Mouse (Mus musculus): ENCODE measurements around the gene Chd9. TPM values are rescaled to one million over a fixed set of nuclear protein-coding genes. Genes with fewer than 3 reads are reported as not detected.

Chd9 gene
- polyA plus RNA-seq, 1 experiment, result 882 TPM

DNA sequence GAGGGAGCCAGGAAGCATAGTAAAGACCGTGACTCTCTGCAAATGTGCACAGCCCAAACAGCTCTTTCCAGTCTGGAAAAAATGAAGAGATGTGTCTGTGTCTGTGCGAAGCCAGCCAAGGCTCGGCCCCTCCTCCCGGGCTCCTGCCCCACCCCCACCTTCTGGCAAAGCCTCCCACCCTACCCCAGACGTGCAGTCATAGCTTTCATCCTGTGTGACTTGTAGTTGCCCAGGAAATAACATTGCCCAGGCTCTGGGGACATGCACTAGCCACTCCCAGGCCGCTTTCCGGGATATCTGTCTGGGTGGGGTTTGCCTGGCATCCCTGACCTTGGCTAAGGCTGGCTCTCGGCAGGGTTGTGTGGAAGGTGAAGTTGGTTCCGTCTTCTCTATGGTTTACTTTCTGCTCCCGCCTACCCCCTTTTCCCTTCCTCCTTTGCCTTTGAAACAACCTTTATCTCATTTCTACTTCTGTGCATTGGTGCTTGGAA is 26.6 kb downstream of the Chd9 start:
- Histone ChIP-seq H3K27me3 (ENCODE audit: control insufficient read depth, insufficient read depth, low read length) (no peaks in the 10 kb centered on the region), H3K27ac (ENCODE audit: insufficient read depth, low read length) (no peak overlapping the region), H3K4me1 (ENCODE audit: control insufficient read depth, insufficient read depth, low read length) (peaks cover under 1% of the 10 kb centered on the region; the same call in 1 of the 2 replicates), H3K4me3 (replicated peaks; ENCODE audit: insufficient read depth, low read depth, low read length) (no peak overlapping the region)
- no peak for DNase-seq
- WGBS, result 34% methylated on average over 10 of the region's 10 CpGs
- no peak for TF ChIP-seq CTCF (IDR thresholded peaks at IDR 0.05; ENCODE audit: borderline replicate concordance, insufficient read depth, low read depth, low read length)
- no peak for TF ChIP-seq POLR2A (IDR thresholded peaks at IDR 0.05; ENCODE audit: borderline replicate concordance, insufficient read depth, low read length)

- no peak for DNase-seq
- Histone ChIP-seq H3K4me3 (replicated peaks; ENCODE audit: insufficient read depth, low read depth, low read length) (no peak overlapping the region), H3K27me3 (ENCODE audit: control insufficient read depth, insufficient read depth, low read length) (no peaks in the 10 kb centered on the region), H3K27ac (ENCODE audit: insufficient read depth, low read length) (no peak overlapping the region), H3K4me1 (ENCODE audit: control insufficient read depth, insufficient read depth, low read length) (peaks cover 1% of the 10 kb centered on the region)
- TF ChIP-seq CTCF (IDR thresholded peaks at IDR 0.05; ENCODE audit: borderline replicate concordance, insufficient read depth, low read depth, low read length) (no peak), POLR2A (IDR thresholded peaks at IDR 0.05; ENCODE audit: borderline replicate concordance, insufficient read depth, low read length) (no peak)
- WGBS, result 93% methylated on average over 3 of the region's 3 CpGs
Measured at GRCm38 (mm10) chr8:90856171-90856570, 28.0 kb downstream of the Chd9 start.

DNA sequence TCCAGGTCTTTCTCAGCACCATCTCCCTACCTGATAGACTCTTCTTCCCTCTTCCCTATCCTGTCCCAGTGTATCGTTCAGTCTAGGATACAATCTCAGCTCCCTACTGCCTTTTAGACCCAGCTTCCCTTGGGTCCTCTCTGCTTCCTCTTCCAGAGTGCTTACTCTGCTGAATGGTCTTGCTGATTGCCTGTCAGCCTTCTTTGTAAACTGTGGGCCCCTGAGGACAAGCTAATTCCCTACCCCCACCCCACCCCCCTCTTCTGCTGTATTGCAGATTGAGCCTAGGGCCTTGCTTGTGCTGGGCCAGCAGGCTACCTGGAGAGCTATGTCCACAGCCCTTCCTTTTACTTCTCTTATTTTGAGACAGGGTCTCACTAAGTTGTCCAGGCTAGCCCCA is 28.8 kb downstream of the Chd9 start:
- H3K27ac ChIP-seq (ENCODE audit: insufficient read depth, low read length), result no peak overlapping the region
- TF ChIP-seq CTCF (IDR thresholded peaks at IDR 0.05; ENCODE audit: borderline replicate concordance, insufficient read depth, low read depth, low read length), result no peak
- TF ChIP-seq POLR2A (IDR thresholded peaks at IDR 0.05; ENCODE audit: borderline replicate concordance, insufficient read depth, low read length), result no peak
- 100% methylated on average over 1 of the region's 1 CpGs for WGBS
- H3K4me3 ChIP-seq (replicated peaks; ENCODE audit: insufficient read depth, low read depth, low read length), result no peak overlapping the region
- no peak for DNase-seq
- peaks cover 7% of the 10 kb centered on the region for H3K4me1 ChIP-seq (ENCODE audit: control insufficient read depth, insufficient read depth, low read length)
- H3K27me3 ChIP-seq (ENCODE audit: control insufficient read depth, insufficient read depth, low read length), result no peaks in the 10 kb centered on the region

DNA sequence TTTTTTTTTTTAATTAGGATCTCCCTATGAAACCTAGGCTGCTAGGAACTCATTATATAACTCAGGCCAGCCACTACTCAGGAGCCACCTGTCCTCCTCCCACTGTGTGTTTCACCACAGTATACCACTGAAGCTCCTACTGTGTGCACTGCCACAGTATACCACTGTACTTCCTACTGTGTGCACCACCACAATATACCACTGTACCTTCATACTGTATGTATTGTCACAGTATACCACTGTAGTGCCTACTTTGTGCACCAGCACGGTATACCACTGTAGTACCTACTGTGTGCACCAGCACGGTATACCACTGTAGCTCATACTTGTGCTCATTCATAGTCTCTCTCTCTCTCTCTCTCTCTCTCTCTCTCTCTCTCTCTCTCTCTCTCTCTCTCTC is 29.9 kb downstream of the Chd9 start:
- no peak for DNase-seq
- Histone ChIP-seq H3K4me1 (ENCODE audit: control insufficient read depth, insufficient read depth, low read length) (peaks cover 7% of the 10 kb centered on the region), H3K4me3 (replicated peaks; ENCODE audit: insufficient read depth, low read depth, low read length) (no peak overlapping the region), H3K27ac (ENCODE audit: insufficient read depth, low read length) (no peak overlapping the region), H3K27me3 (ENCODE audit: control insufficient read depth, insufficient read depth, low read length) (no peaks in the 10 kb centered on the region)
- WGBS, result 92% methylated on average over 2 of the region's 2 CpGs
- no peak for TF ChIP-seq POLR2A (IDR thresholded peaks at IDR 0.05; ENCODE audit: borderline replicate concordance, insufficient read depth, low read length)
- no peak for TF ChIP-seq CTCF (IDR thresholded peaks at IDR 0.05; ENCODE audit: borderline replicate concordance, insufficient read depth, low read depth, low read length)

- Histone ChIP-seq H3K4me1 (ENCODE audit: control insufficient read depth, insufficient read depth, low read length) (peaks cover 7% of the 10 kb centered on the region), H3K27ac (ENCODE audit: insufficient read depth, low read length) (no peak overlapping the region), H3K4me3 (replicated peaks; ENCODE audit: insufficient read depth, low read depth, low read length) (no peak overlapping the region), H3K27me3 (ENCODE audit: control insufficient read depth, insufficient read depth, low read length) (no peaks in the 10 kb centered on the region)
- no peak for TF ChIP-seq POLR2A (IDR thresholded peaks at IDR 0.05; ENCODE audit: borderline replicate concordance, insufficient read depth, low read length)
- no peak for TF ChIP-seq CTCF (IDR thresholded peaks at IDR 0.05; ENCODE audit: borderline replicate concordance, insufficient read depth, low read depth, low read length)
- peak; percentile 65 to 75 for DNase-seq
- 5% methylated on average over 9 of the region's 9 CpGs for WGBS
Measured at GRCm38 (mm10) chr8:90861266-90861944, 33.3 kb downstream of the Chd9 start.

DNA sequence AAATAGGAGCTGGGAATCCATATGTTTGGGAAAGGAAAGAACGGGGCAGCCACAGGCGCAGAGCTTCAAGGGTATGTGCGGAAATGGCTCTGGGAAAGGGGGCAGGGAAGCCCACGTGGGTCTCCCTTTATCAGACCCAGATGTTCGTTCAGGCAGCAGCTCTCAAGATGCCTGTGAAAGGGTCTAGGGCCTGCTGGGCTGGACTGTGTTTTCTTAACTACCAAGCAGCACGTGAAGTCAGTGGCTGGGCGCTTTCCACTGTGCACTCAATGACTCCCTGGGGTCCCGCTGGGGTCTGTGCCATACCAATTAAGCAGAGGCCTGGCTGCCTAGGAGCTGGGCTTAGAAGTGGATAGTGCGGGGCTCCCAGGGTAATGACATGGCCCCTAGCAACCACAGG is 33.9 kb downstream of the Chd9 start:
- TF ChIP-seq CTCF (IDR thresholded peaks at IDR 0.05; ENCODE audit: borderline replicate concordance, insufficient read depth, low read depth, low read length), result no peak
- no peak for TF ChIP-seq POLR2A (IDR thresholded peaks at IDR 0.05; ENCODE audit: borderline replicate concordance, insufficient read depth, low read length)
- peak in 1 of 2 experiments; percentile 48 for DNase-seq
- Histone ChIP-seq H3K4me3 (replicated peaks; ENCODE audit: insufficient read depth, low read depth, low read length) (no peak overlapping the region), H3K27ac (ENCODE audit: insufficient read depth, low read length) (no peak overlapping the region), H3K4me1 (ENCODE audit: control insufficient read depth, insufficient read depth, low read length) (peaks cover 7% of the 10 kb centered on the region), H3K27me3 (ENCODE audit: control insufficient read depth, insufficient read depth, low read length) (no peaks in the 10 kb centered on the region)
- WGBS, result 57% methylated on average over 9 of the region's 9 CpGs

GRCm38 (mm10) chr8:90867061-90867460 is 38.9 kb downstream of the Chd9 start:
- H3K27ac ChIP-seq (ENCODE audit: insufficient read depth, low read length), result no peak overlapping the region
- H3K4me3 ChIP-seq (replicated peaks; ENCODE audit: insufficient read depth, low read depth, low read length), result no peak overlapping the region
- DNase-seq, result no peak
- TF ChIP-seq CTCF (IDR thresholded peaks at IDR 0.05; ENCODE audit: borderline replicate concordance, insufficient read depth, low read depth, low read length) (no peak), POLR2A (IDR thresholded peaks at IDR 0.05; ENCODE audit: borderline replicate concordance, insufficient read depth, low read length) (no peak)
- H3K4me1 ChIP-seq (ENCODE audit: control insufficient read depth, insufficient read depth, low read length), result peaks cover 24% of the 10 kb centered on the region
- WGBS, result 98% methylated on average over 2 of the region's 2 CpGs
- no peaks in the 10 kb centered on the region for H3K27me3 ChIP-seq (ENCODE audit: control insufficient read depth, insufficient read depth, low read length)

- Histone ChIP-seq H3K4me3 (replicated peaks; ENCODE audit: insufficient read depth, low read depth, low read length) (no peak overlapping the region), H3K27ac (ENCODE audit: insufficient read depth, low read length) (no peak overlapping the region), H3K27me3 (ENCODE audit: control insufficient read depth, insufficient read depth, low read length) (no peaks in the 10 kb centered on the region), H3K4me1 (ENCODE audit: control insufficient read depth, insufficient read depth, low read length) (peaks cover 24% of the 10 kb centered on the region)
- WGBS, result 92% methylated on average over 4 of the region's 4 CpGs
- DNase-seq, result no peak
- TF ChIP-seq CTCF (IDR thresholded peaks at IDR 0.05; ENCODE audit: borderline replicate concordance, insufficient read depth, low read depth, low read length) (no peak), POLR2A (IDR thresholded peaks at IDR 0.05; ENCODE audit: borderline replicate concordance, insufficient read depth, low read length) (no peak)
Measured at GRCm38 (mm10) chr8:90867911-90868310, 39.8 kb downstream of the Chd9 start.

Data from cerebellum, adult 2 months (tissue).